Mouse (Mus musculus) ES-E14 (cell line): ENCODE data around the gene Csnk1g2.

Source experiments
- HCFC1 ChIP-seq: IDR thresholded peaks from 2 replicates; pipeline ENCODE4 v1.6.1; 2012; ENCODE audit warnings: low read length, inconsistent platforms, borderline replicate concordance; ENCODE audit not compliant: insufficient read depth
- ZC3H11A ChIP-seq: IDR thresholded peaks from 2 replicates; pipeline ENCODE4 v1.6.1; 2012; ENCODE audit warnings: low read depth, mild to moderate bottlenecking, inconsistent platforms, low read length, borderline replicate concordance

- TF ChIP-seq ZC3H11A (no peak), HCFC1 (no peak)
Measured at GRCm38 (mm10) chr10:80627685-80628084, 5.0 kb downstream of the Csnk1g2 start.
